Mouse (Mus musculus): ENCODE measurements around the gene Afdn.
"Not testable (repeated sequence)": the region's sequence is repeated elsewhere in the genome, so short reads cannot be mapped to it uniquely, and the experiment has no call there.

Gene Afdn

DNA sequence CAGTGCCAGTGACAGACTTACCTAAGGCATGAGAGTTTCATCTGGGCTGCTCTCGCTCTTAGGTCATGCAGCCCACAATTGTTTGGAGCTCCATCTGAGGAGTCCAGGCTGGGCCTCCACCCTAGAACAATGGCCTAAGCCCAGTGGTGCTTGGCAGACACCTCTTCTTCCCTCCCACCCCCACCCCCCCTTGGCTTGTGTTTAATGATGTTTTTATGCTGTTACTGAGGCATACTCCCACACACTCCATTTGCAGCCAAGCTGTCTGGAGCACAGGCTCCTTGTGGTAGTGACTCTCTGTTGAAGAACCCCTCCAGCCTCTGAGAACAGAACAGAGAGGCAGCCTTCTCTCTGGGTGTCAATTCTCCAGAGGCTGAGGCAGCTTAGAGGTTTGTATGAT is 113.9 kb downstream of the Afdn start:
- peak; percentile 20 for DNase-seq (ENCODE audit: low spot score)

DNA sequence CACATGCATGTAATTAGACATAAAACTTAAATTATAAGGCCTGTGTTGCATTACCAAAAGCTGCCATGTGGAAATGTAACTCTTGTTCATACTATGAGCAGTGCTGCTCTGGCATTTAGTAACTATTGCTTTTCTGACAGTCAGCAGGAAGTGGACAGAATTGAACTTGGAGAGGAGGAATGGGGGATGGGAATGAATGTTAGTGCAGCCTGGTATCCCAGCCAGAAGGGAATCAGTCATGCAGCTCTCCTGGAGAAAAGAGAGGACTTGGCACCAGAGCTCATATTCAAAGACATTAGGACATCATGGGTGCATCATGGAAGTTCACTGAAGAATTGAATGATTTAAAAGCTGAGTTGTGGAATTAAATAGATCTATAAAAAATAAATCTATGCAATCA is 117.1 kb downstream of the Afdn start:
- no peak for DNase-seq (ENCODE audit: low spot score)

DNA sequence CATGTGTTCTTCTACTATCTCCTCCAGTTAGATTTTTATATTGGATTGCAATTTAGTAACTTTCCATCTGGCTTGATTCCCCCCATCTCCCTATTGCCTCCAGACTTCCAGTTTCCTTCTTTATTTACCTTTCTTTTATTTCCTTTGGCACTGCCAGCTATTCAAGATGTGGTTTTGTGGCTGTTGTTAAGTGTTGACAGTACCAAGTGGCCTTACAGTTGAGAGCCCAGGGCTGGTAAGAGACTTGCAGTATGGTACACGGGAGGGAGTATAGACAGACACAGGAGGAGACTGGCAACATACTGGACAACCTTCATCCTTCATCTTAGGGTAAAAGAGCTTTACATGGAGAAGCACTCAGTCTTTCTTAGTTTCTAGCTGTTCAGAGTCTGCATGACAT is 119.4 kb downstream of the Afdn start:
- no peak for DNase-seq (ENCODE audit: low spot score)

- no peak for DNase-seq (ENCODE audit: low spot score)
These were observed 123.2 kb downstream of the Afdn start for GRCm38 (mm10) chr17:13883540-13883939.

DNA sequence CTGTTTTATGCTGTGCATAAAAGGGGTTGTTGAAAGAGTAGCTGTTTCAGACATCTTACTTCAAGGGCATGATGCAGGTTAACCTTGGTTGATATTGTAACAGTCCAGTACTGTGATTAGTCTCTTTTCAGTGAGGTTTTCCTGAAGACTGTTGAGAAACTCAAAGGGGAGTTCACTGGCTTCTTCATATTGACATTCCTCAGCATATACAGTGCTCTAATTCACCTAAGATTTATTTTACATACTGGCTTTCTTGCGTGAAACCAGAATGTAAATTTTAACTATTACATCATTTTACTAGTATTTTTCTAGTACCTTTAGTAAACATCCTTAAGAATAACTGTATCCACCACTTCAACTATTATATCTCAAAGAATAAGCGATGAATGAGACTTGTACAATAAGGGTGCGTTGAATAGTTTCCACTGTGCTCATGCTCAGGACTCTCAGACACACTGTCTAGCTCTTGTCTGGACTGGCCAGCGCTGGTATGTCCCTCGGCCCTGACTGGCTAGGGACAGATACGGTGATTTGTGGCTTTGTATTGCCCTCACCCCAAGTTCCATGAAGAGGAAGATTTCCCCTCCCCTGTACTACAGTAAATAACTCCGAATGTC is 129.6 kb downstream of the Afdn start:
- no peak for DNase-seq (ENCODE audit: low spot score)

DNA sequence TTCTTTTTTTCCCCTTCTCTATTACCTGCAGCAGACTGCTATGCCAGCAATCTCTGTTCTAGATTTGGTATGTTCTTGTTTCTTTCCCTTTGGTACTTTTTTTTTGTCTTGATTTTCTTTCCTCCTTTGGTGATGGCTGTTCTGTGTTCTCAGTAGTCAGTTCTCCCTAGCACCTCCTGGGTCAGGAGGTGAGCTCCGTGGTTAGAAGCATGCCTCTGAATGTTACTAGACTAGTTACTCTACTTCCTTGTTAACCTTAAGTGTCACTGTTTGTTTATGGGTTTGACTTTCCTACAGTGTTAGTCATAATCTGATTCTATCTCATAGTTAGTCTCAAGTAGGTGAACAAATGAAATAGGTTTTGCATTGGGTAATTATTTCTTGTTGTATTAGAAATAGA is 130.6 kb downstream of the Afdn start:
- no peak for DNase-seq (ENCODE audit: low spot score)

DNA sequence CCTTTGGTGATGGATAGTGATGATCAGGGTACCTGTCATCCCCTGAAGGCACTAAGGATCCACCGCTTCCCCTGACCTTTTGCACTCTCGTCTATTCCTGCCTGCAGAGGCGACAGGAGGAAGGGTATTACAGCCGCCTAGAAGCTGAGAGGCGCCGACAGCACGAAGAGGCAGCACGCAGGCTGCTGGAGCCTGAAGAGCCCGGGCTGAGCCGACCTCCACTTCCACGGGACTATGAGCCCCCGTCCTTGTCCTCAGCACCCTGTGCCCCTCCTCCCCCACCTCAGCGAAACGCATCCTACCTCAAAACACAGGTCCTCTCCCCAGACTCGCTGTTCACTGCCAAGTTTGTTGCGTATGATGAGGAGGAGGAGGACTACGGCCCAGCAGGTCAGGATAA is 138.5 kb downstream of the Afdn start:
- no peak for DNase-seq (ENCODE audit: low spot score)

GRCm38 (mm10) chr17:13899241-13899640 is 138.9 kb downstream of the Afdn start:
- DNase-seq (ENCODE audit: low spot score) = no peak

DNA sequence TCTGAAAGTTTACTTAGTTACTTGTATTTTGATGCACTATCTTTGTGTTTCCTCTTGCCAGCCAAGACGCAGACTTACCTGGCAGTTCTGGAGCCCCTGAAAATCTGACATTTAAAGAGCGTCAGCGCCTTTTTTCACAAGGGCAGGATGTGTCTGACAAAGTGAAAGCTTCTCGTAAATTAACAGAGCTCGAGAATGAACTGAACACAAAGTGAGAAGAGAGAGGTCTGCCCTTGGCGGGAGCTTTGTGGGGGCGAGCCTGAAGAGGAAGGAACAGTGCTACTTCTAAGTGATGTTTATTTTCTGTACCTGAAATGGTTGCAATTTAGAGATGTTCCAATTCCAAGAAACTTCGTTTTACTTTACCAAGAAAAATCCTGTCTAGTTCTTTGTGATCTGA is 143.5 kb downstream of the Afdn start:
- no peak for DNase-seq (ENCODE audit: low spot score)

- DNase-seq (ENCODE audit: low spot score) = no peak
These were observed 146.7 kb downstream of the Afdn start for GRCm38 (mm10) chr17:13907082-13907481.

DNA sequence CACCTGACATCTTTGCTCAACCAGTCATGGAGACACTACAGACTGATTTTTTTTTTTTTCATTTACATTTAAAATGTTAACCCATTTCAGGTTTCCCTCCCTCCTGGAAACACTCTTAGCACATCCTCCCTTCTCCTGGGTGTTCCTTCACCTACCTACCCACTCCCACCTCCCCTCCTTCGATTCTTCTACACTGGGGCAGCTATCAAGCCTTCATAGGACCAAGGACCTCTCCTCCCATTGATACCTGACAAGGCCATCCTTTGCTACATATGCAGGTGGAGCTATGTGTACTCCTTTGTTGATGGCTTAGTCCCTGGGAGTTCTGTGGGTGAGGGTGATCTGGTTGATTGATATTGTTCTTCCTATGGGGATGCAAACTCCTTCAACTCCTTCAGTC is 147.3 kb downstream of the Afdn start:
- DNase-seq (ENCODE audit: low spot score) = no peak

GRCm38 (mm10) chr17:13913951-13914350 is 153.6 kb downstream of the Afdn start:
- DNase-seq (ENCODE audit: low spot score) = no peak

DNA sequence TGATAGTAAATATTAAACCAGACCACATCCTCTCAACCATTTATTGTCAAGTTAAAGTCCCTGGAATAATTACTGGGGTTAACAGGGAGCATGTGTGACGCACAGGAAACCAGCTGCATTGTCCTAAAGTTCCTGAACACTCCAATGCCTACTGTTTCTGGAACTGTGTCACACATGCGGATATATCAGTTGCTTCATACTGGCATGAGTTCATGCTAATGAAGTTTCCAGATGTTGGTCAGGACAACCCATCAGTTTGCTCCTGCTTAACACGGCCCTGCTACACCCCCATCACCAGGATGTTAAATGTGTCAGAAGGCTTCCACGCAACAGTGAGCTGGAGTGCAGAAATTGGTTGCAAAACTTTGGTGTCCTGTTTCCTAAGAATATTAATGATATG is 154.2 kb downstream of the Afdn start:
- DNase-seq (ENCODE audit: low spot score) = no peak

DNA sequence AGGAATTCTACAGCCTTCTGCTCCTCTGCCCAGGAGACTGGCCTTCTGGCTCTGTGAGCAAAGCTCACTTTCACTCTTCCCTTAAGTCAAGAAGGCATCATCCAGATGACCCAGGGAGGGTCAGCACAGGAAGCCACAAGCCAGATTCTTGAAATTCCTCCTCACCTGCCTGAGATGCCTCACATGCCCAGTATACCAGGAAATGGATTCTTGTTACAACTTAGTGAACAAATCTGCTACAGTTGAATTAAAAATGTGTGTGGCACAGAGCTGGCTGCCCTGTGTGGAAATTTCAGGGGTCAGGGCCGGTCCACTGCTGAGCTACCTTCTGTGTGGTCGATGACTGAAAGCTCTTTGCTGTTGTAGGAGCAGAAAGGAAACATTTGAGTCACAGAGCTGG is 160.4 kb downstream of the Afdn start:
- no peak for DNase-seq (ENCODE audit: low spot score)

- peak; percentile 29 for DNase-seq (ENCODE audit: low spot score)
These were observed 163.1 kb downstream of the Afdn start for GRCm38 (mm10) chr17:13923418-13923817.

GRCm38 (mm10) chr17:13924588-13924987 is 164.2 kb downstream of the Afdn start:
- no peak for DNase-seq (ENCODE audit: low spot score)

DNA sequence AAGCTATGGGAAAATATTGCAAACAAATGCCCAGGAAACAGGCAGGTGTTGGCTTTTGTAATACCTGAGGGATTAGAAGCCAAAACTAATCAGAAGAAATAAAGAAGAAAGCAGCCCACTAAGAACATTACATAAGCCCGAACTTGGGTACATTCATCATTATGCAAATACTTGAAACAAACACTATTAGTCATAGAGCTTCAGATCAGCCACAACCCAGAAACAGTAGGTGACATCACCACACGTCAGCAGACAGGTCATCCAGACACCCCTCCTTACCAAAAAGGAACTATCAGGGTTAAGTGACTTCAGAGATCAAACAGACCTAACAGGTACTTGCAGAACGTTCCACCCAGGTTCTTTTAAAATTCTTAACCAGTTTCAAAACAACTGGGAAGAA is 165.6 kb downstream of the Afdn start:
- DNase-seq (ENCODE audit: low spot score) = no peak

DNA sequence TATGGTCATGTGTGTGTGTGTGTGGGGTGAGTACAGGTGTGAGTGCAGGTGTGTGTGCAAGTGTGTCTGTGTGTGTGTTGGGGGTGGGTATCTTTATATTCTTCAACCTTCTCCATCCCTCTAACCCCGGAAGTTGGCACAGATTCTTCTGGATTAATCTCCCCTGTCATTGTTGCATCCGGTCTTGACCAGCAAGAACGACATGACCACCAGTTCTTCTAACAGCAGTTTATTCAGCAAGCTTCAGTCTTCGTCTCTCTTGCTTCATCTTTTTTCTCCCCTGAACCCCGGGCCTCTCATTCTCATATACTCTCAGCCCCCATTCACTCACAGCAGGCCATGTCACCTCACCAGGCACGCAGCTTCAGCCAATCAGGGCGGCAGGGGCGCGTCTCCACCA is 170.1 kb downstream of the Afdn start:
- DNase-seq (ENCODE audit: low spot score) = no peak

DNA sequence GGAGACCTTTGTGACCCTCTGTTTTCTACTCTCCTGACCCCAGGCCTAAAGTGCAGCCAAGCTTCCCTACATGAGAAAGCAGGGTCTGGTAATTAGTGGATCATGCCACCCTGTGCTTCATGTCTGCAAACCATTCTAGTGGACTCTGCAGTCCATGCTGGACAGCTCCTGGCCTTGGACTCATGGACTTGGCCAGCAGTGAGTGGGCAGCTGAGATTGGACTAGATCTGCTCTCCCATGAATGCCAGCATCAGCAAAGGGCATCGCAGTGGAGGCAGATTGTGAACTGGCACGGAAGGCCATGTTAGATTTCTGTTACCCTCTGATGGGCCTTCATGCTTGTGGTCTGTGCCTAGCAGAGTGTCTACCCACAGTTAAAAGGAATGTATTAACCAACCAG is 175.0 kb downstream of the Afdn start:
- DNase-seq (ENCODE audit: low spot score) = peak; percentile 20

DNA sequence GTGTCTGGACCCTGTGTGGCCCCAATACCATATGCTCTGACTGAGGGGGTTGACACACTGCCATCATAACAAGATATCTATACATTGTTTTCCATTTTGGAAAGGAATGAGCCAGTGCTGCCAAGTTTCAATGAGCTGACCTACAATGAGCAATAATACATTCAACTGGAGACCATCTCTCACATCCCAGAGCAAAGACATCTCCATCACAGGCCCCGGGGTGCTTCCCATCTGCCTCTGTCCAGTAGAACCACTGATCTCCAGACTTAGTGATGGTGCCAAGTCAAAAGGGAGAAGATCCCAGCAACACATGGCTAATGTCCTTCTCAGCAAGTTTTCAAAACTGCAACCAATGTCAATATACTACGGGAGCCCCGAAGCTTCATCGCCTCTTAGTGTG is 177.4 kb downstream of the Afdn start:
- no peak for DNase-seq (ENCODE audit: low spot score)

DNA sequence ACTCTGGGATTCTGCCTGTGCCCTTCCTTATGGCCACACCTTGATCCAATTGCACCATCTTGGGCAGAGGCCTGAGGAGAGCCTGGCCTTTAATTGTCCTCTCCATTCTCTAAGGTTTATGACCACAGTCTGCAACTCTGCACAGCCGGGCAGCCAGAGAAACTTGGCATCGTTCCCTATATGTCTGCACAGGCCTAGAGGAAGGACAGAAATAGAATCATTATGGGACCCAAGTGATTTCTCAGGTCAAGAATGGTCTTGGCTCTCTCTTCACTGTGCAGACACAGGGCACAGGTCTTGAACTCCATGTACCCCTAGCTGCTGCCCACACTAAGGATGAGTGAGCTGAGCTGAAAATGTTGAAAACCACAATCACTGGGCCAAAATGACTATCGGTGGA is 178.3 kb downstream of the Afdn start:
- DNase-seq (ENCODE audit: low spot score) = no peak

DNA sequence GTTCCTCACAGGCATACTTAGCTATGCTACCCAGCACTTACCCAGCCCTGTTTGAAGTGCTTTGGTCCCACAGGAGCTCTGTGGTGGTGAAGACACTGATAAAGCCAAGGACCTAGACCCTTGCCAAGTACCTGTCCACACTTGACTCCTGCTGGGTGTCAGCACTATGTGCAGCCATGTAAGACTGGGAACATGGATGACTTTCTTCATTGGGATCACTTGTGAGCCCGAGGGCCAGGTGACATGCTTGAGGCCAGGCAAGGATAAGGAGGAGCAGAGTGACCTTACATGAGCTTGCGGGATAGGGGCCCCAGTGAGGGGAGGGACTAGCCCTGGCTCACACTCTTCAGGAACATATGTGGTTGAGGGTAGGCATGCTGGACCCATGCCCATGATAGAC is 178.9 kb downstream of the Afdn start:
- not testable (repeated sequence) for DNase-seq (ENCODE audit: low spot score)

DNA sequence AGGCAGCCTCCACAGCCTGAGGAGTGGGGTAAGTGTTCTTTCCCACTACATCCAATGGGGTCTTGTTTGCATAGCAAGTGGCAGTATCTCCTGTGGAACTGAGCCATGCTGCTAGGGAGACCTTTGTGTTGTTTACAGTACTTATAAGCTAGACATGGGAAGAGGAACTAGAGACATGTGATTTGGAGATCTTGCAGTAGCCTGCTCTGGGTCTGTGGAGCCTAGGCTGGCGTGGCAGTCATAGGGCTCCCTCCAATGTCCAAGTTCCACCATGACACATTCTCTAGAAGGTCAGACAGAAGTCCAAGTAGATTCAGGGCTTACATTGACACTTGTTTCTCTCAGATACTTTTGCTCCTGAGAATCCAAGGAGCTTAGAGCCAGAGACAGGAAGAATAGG is 180.1 kb downstream of the Afdn start:
- DNase-seq (ENCODE audit: low spot score) = no peak

- not testable (repeated sequence) for DNase-seq (ENCODE audit: low spot score)
These were observed 187.7 kb downstream of the Afdn start, which contains the start of gene Gm7168 for GRCm38 (mm10) chr17:13948073-13948472. TSS of gene Gm7168 (plus strand) at chr17:13948373.

DNA sequence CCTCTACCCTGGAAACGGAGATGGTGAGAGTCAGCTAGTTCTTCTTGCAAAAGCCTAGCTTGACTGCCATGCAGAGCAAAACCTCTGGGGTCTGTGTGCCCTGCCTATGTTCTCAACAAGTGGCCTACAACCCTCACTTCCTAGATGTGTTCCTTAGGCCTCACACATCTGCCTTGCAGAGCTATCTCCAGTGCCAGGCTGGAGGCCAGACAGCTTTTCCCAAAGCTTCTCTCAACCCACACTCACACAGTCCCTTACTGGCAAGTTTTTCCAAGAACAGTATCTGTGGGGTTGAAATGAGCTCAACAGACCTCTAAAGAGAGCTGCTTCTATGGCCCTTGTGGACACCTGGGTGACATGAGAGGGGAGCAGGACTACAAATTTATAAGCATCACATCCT is 191.2 kb downstream of the Afdn start:
- not testable (repeated sequence) for DNase-seq (ENCODE audit: low spot score)
